ENCODE assay signal across 9 mouse cellular contexts in genomic region chr10:125798678-125799077, GRCm38 (mm10).
A peak's percentile ranks its signal among the peaks of the same experiment; 100 is the strongest.
DNase-seq lines count a peak whose midpoint lies in the region; ATAC-seq lines count a peak whose summit lies in the region.
"Had no signal": no experiment of that assay in that cellular context is flagged by ENCODE, and none has a peak within 500 bp of the region (broad histone marks: within the 10 kb centered on the region; RNA-seq: fewer than 3 reads in every experiment).

No protein-coding gene starts in this region.

- no peak for DNase-seq in lung, postnatal 14 days
- no peak for DNase-seq in ovary, postnatal 36 days (ENCODE audit: low spot score)
- no peak for DNase-seq in thymus, postnatal 4 days
- DNase-seq in layer of hippocampus, adult 9-11 months: no peak

- peak overlapping the region; percentile 37; the same call in 1 of the 2 replicates for H3K9ac ChIP-seq in lung, embryonic 16.5 days (ENCODE audit: low read length)
- no peak overlapping the region for H3K9ac ChIP-seq in forebrain, embryonic 15.5 days (replicated peaks)
- no peak overlapping the region for H3K9ac ChIP-seq in limb, embryonic 12.5 days (replicated peaks)
- peak overlapping the region; percentile 34; the same call in 1 of the 2 replicates for H3K9ac ChIP-seq in stomach, embryonic 16.5 days (ENCODE audit: low read length)

- H3K4me1 ChIP-seq in lung, embryonic 16.5 days (replicated peaks; ENCODE audit: control insufficient read depth, insufficient read depth, low read length): no peaks in the 10 kb centered on the region; the same call in 1 of the 2 replicates
- H3K4me1 ChIP-seq in forebrain, embryonic 15.5 days: peaks cover 9% of the 10 kb centered on the region; the same call in 1 of the 2 replicates
- peaks cover 19% of the 10 kb centered on the region for H3K4me1 ChIP-seq in limb, embryonic 12.5 days (replicated peaks)
- no peaks in the 10 kb centered on the region for H3K4me1 ChIP-seq in stomach, embryonic 16.5 days (ENCODE audit: control insufficient read depth, insufficient read depth, low read length)

- H3K27me3 ChIP-seq in lung, embryonic 16.5 days (ENCODE audit: control insufficient read depth, insufficient read depth, low read depth, low read length): no peaks in the 10 kb centered on the region
- no peaks in the 10 kb centered on the region for H3K27me3 ChIP-seq in forebrain, embryonic 15.5 days
- no peaks in the 10 kb centered on the region for H3K27me3 ChIP-seq in limb, embryonic 12.5 days
- H3K27me3 ChIP-seq in stomach, embryonic 16.5 days (ENCODE audit: control insufficient read depth, insufficient read depth, low read length): no peaks in the 10 kb centered on the region
- H3K27me3 ChIP-seq: Patski had no signal

- no peak overlapping the region for H3K4me2 ChIP-seq in lung, embryonic 16.5 days (ENCODE audit: low read depth, low read length)
- H3K4me2 ChIP-seq in forebrain, embryonic 15.5 days (replicated peaks): no peak overlapping the region
- peak overlapping the region; percentile 42 for H3K4me2 ChIP-seq in limb, embryonic 12.5 days
- 0 out of 2 replicates have a peak overlapping the region, but pooled peaks have one; percentile 29 for H3K4me2 ChIP-seq in stomach, embryonic 16.5 days (ENCODE audit: low read depth, low read length)

- no peak overlapping the region for H3K4me3 ChIP-seq in lung, embryonic 16.5 days (ENCODE audit: low read length)
- no peak overlapping the region for H3K4me3 ChIP-seq in forebrain, embryonic 15.5 days
- H3K4me3 ChIP-seq in limb, embryonic 12.5 days (replicated peaks): no peak overlapping the region
- H3K4me3 ChIP-seq in stomach, embryonic 16.5 days (replicated peaks; ENCODE audit: low read length): no peak overlapping the region

- no peaks in the 10 kb centered on the region for H3K9me3 ChIP-seq in lung, embryonic 16.5 days (ENCODE audit: control insufficient read depth, low read length)
- no peaks in the 10 kb centered on the region for H3K9me3 ChIP-seq in forebrain, embryonic 15.5 days
- H3K9me3 ChIP-seq in limb, embryonic 12.5 days: no peaks in the 10 kb centered on the region
- H3K9me3 ChIP-seq in stomach, embryonic 16.5 days (replicated peaks; ENCODE audit: control insufficient read depth, low read length): no peaks in the 10 kb centered on the region

- H3K36me3 ChIP-seq in lung, embryonic 16.5 days (ENCODE audit: control insufficient read depth, insufficient read depth, low read length): no peaks in the 10 kb centered on the region
- H3K36me3 ChIP-seq in forebrain, embryonic 15.5 days: no peaks in the 10 kb centered on the region
- no peaks in the 10 kb centered on the region for H3K36me3 ChIP-seq in limb, embryonic 12.5 days
- no peaks in the 10 kb centered on the region for H3K36me3 ChIP-seq in stomach, embryonic 16.5 days (ENCODE audit: control insufficient read depth, insufficient read depth, low read length)

- 7% methylated on average over 13 of the region's 13 CpGs for WGBS in lung, embryonic 16.5 days
- WGBS in forebrain, embryonic 15.5 days: 10% methylated on average over 13 of the region's 13 CpGs
- 7% methylated on average over 13 of the region's 13 CpGs for WGBS in limb, embryonic 12.5 days
- WGBS in stomach, embryonic 16.5 days: 17% methylated on average over 13 of the region's 13 CpGs

- H3K27ac ChIP-seq in lung, embryonic 16.5 days (ENCODE audit: low read length): no peak overlapping the region
- no peak overlapping the region for H3K27ac ChIP-seq in forebrain, embryonic 15.5 days (replicated peaks)
- peak overlapping the region; percentile 66 for H3K27ac ChIP-seq in limb, embryonic 12.5 days
- H3K27ac ChIP-seq in stomach, embryonic 16.5 days (ENCODE audit: low read length): no peak overlapping the region

- ATAC-seq in lung, embryonic 16.5 days (ENCODE audit: low read depth): peak; percentile 82
- 0 out of 2 replicates have a peak, but pooled peaks have one; percentile 16 for ATAC-seq in forebrain, embryonic 15.5 days (replicated peaks)
- peak; percentile 49; the same call in 1 of the 2 replicates for ATAC-seq in limb, embryonic 12.5 days (ENCODE audit: insufficient number of reproducible peaks, insufficient read depth, low FRiP score, low TSS enrichment, low read depth)
- peak; percentile 60; the same call in 1 of the 2 replicates for ATAC-seq in stomach, embryonic 16.5 days (ENCODE audit: insufficient read depth, low FRiP score)
- ATAC-seq: Patski had no signal

Comparison
In these comparisons a context has a peak if more than half of its experiments do, and no peak if none do; other contexts are left out.
1. ATAC-seq: peak in every context shown above with its lines; median percentile 82 in lung, embryonic 16.5 days; 60 in stomach, embryonic 16.5 days; 49 in limb, embryonic 12.5 days; 16 in forebrain, embryonic 15.5 days.
2. H3K4me2 ChIP-seq: peak in limb, embryonic 12.5 days (single experiment) and stomach, embryonic 16.5 days (single experiment); none in lung, embryonic 16.5 days (single experiment) and forebrain, embryonic 15.5 days (single experiment).
3. H3K9ac ChIP-seq: peak in lung, embryonic 16.5 days (single experiment) and stomach, embryonic 16.5 days (single experiment); none in forebrain, embryonic 15.5 days (single experiment) and limb, embryonic 12.5 days (single experiment).